Mouse (Mus musculus) CH12.LX (cell line): ENCODE data around the gene Dnajb4.

ENCODE experiments used
- CHD1 ChIP-seq: IDR thresholded peaks from 2 replicates; pipeline ENCODE4 v1.6.1; 2012; ENCODE audit warnings: low read depth, low read length, improper control_type of control experiment, inconsistent platforms
- CTCF ChIP-seq, 2 experiments: IDR thresholded peaks in 1 of 2; conservative IDR thresholded peaks in 1 of 2; 2 replicates each; pipeline ENCODE4 v1.5.1; 2011 to 2012; ENCODE audit warnings: low read depth in 2 of 2, low read length in 2 of 2, improper control_type of control experiment in 1 of 2, inconsistent platforms in 1 of 2, mild to moderate bottlenecking in 1 of 2, moderate library complexity in 1 of 2
- KAT2A ChIP-seq: IDR thresholded peaks from 2 replicates; pipeline ENCODE4 v1.6.1; 2012; ENCODE audit warnings: low read length, improper control_type of control experiment, inconsistent platforms; ENCODE audit not compliant: insufficient replicate concordance
- POLR2A ChIP-seq: IDR thresholded peaks from 2 replicates; pipeline ENCODE4 v1.6.1; 2011; ENCODE audit warnings: low read depth, mild to moderate bottlenecking, improper control_type of control experiment, low read length
- SIN3A ChIP-seq: IDR thresholded peaks from 2 replicates; pipeline ENCODE4 v1.6.1; 2012; ENCODE audit warnings: low read length, improper control_type of control experiment, inconsistent platforms
- USF1 ChIP-seq: IDR thresholded peaks from 2 replicates; pipeline ENCODE4 v1.6.1; 2014; ENCODE audit warnings: low read depth, mild to moderate bottlenecking, inconsistent platforms, low read length, improper control_type of control experiment

DNA sequence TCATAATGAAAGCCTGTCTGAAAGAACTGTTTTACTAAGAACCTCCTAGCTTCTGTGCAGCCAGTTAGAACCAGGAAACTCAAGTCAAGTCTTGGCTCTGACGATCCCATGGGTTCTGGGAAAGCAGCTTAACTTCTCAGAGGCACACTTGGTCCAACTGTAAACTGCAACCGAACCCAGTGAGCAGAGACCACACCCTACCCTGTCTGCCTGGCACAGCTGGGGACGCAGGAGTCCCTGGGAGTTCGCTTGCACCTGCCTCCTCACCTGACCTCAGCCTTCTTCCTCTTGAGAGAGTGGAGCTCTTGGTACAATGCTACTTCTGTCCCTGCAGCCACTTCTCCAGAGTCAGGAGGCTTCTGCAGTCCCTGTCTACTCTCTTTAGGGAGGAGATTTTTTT, 49.5 kb downstream of the Dnajb4 start:
- TF ChIP-seq SIN3A (no peak), POLR2A (no peak), CTCF (conservative IDR thresholded peaks at IDR 0.05 in 1 of 2, IDR thresholded peaks at IDR 0.05 in 1 of 2; ENCODE audit: low read depth in 2 of 2, low read length in 2 of 2) (no peak), CHD1 (no peak), KAT2A (no peak), USF1 (no peak)
